Mouse (Mus musculus) forebrain, embryonic 12.5 days (tissue): ENCODE data around the gene Olfr102. TPM values are rescaled to one million over a fixed set of nuclear protein-coding genes. Genes with fewer than 3 reads are reported as not detected.

Source experiments
- ATAC-seq: fragments of 200-750 bp; cut with Nextera tagmentation; 2 replicates; pipeline ENCODE4 v1.8.0; 2017; ENCODE audit warnings: moderate TSS enrichment; ENCODE audit not compliant: low FRiP score
- H3K27ac ChIP-seq: fragments of 300-500 bp; sonication (generic); 2 replicates; pipeline ENCODE4 v1.5.1; 2016; ENCODE audit warnings: mild to moderate bottlenecking
- H3K27me3 ChIP-seq: fragments of 300-500 bp; sonication (generic); 2 replicates; pipeline ENCODE4 v1.6.1; 2016; ENCODE audit warnings: mild to moderate bottlenecking
- H3K36me3 ChIP-seq: fragments of 300-500 bp; sonication (generic); replicated peaks from 2 replicates; pipeline ENCODE4 v1.6.1; 2016; ENCODE audit warnings: mild to moderate bottlenecking
- H3K4me1 ChIP-seq: fragments of 300-500 bp; sonication (generic); 2 replicates; pipeline ENCODE4 v1.6.1; 2016
- H3K4me2 ChIP-seq: fragments of 300-500 bp; sonication (generic); 2 replicates; pipeline ENCODE4 v1.6.1; 2016; ENCODE audit warnings: mild to moderate bottlenecking, moderate library complexity
- H3K4me3 ChIP-seq: fragments of 300-500 bp; sonication (generic); replicated peaks from 2 replicates; pipeline ENCODE4 v1.5.1; 2016; ENCODE audit warnings: mild to moderate bottlenecking
- H3K9ac ChIP-seq: fragments of 300-500 bp; sonication (generic); 2 replicates; pipeline ENCODE4 v1.6.1; 2016; ENCODE audit warnings: mild to moderate bottlenecking
- H3K9me3 ChIP-seq: fragments of 300-500 bp; sonication (generic); 2 replicates; pipeline ENCODE4 v1.6.1; 2016
- WGBS: fragments of 180-500 bp; shearing (Covaris S2); methylation state at CpG from one replicate; pipeline ENCODE4 v1.1.7; 2016; 5-methylcytosine and 5-hydroxymethylcytosine counted together
- polyA plus RNA-seq: library from polyadenylated mRNA; unstranded; fragments of >200 nt; fragmentation: Nextera tagmentation; extraction: Ambion mirVana; gene quantifications from 2 replicates; pipeline ENCODE4 v1.2.1, GENCODE M21; 2016

Olfr102 gene
- polyA plus RNA-seq, 1 experiment from 2014 or later = not detected

DNA sequence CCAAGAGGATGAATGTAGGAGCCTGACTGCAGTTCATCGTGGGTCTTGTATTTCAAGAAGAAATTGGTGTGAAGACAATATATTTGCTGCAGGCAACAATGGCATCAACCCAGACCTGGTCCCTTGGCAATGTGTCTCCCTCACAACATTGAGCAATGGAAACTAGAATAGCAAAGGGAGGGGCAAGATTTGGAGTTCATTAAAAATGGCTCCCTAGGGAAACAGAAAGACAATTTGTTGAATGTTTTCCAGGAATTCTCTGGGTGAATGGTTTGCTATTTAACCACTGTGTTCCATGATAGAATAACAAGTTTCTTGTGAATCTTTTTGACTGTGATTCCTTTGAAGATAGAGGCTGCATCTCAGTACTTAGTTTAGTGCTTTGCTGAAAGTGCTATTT lies 53.2 kb downstream of the Olfr102 start, which contains the start of gene Olfr98:
Olfr98 (minus strand) TSS at position 124 of the 400 bp plus-strand sequence.
- Histone ChIP-seq H3K9ac (no peak within 1 kb of the TSS), H3K27me3 (no peaks in the 10 kb centered on the region), H3K4me2 (no peak within 1 kb of the TSS), H3K4me3 (no peak within 1 kb of the TSS), H3K36me3 (no peaks in the 10 kb centered on the region), H3K4me1 (no peaks in the 10 kb centered on the region), H3K9me3 (no peaks in the 10 kb centered on the region), H3K27ac (no peak within 1 kb of the TSS)
- WGBS = 82% methylated on average over 1 of the region's 1 CpGs
- ATAC-seq = no peak

Other genes starting within 250 kb of the Olfr102 start
- 0.06 and 0.15 TPM in 2 replicates for gene Olfr90, start 228.6 kb downstream of the Olfr102 start, polyA plus RNA-seq
- gene Olfr91, start 218.8 kb downstream of the Olfr102 start, polyA plus RNA-seq = not detected in 2 replicates
- gene Olfr92, start 197.0 kb downstream of the Olfr102 start, polyA plus RNA-seq = not detected in 2 replicates
- not detected in 2 replicates for gene Olfr93, start 155.6 kb downstream of the Olfr102 start, polyA plus RNA-seq
- not detected in 2 replicates for gene Ubd, start 123.2 kb downstream of the Olfr102 start, polyA plus RNA-seq
- not detected in 2 replicates for gene Olfr94, start 116.1 kb downstream of the Olfr102 start, polyA plus RNA-seq
- gene Olfr95, start 103.9 kb downstream of the Olfr102 start, polyA plus RNA-seq = 0.06 TPM in 1 of 2 replicates, not detected in the other
- not detected in 2 replicates for gene Olfr96, start 96.9 kb downstream of the Olfr102 start, polyA plus RNA-seq
- gene Olfr97, start 79.7 kb downstream of the Olfr102 start, polyA plus RNA-seq = not detected in 2 replicates
- gene Olfr98, start 53.3 kb downstream of the Olfr102 start, polyA plus RNA-seq = not detected in 2 replicates
- 1.00 and 1.5 TPM in 2 replicates for gene H2-M3, start 46.8 kb downstream of the Olfr102 start, polyA plus RNA-seq
- gene Olfr99, start 33.6 kb downstream of the Olfr102 start, polyA plus RNA-seq = not detected in 2 replicates
- gene Olfr101, start 12.7 kb downstream of the Olfr102 start, polyA plus RNA-seq = not detected in 2 replicates
- gene Olfr103, start 22.6 kb upstream of the Olfr102 start, polyA plus RNA-seq = not detected in 2 replicates
- gene Olfr104-ps, start 42.5 kb upstream of the Olfr102 start, polyA plus RNA-seq = not detected in 2 replicates
- not detected in 2 replicates for gene Olfr105-ps, start 62.0 kb upstream of the Olfr102 start, polyA plus RNA-seq
- gene Olfr106-ps, start 73.3 kb upstream of the Olfr102 start, polyA plus RNA-seq = not detected in 2 replicates
- not detected in 2 replicates for gene Olfr107, start 82.2 kb upstream of the Olfr102 start, polyA plus RNA-seq
- gene Olfr108, start 128.4 kb upstream of the Olfr102 start, polyA plus RNA-seq = not detected in 2 replicates
- not detected in 2 replicates for gene Olfr109, start 141.9 kb upstream of the Olfr102 start, polyA plus RNA-seq
- gene H2-M2, start 166.5 kb upstream of the Olfr102 start, polyA plus RNA-seq = not detected in 2 replicates
- gene Olfr110, start 175.4 kb upstream of the Olfr102 start, polyA plus RNA-seq = not detected in 2 replicates
- not detected in 2 replicates for gene Olfr111, start 191.0 kb upstream of the Olfr102 start, polyA plus RNA-seq